Comparison of ENCODE assay signal across 12 mouse cellular contexts in the genomic region with DNA sequence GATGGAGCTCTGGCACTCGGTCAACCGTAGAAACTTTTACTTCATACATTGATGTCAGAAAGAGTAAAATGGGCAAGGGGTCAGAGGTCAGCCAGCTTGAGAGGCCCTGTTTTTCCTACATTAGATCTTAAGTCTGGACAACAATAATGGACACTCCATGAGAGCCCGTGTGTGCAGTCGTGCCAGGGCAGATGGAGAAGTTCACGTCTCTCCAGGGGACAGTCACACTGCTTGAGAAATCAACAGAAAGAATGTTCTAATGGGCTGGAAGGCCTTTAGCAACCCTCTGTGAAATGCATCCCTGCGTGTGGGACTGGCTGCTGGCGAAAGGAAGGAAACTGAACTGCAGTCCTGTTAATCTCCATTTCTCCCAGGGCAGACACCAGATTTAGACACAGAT.
"Had no signal": no experiment of that assay in that cellular context is flagged by ENCODE, and none has a peak within 500 bp of the region (broad histone marks: within the 10 kb centered on the region; RNA-seq: fewer than 3 reads in every experiment).

No protein-coding gene starts in this region.

- H3K36me3 ChIP-seq: intestine, embryonic 15.5 days; limb, embryonic 10.5 days; midbrain, embryonic 15.5 days; neural tube, embryonic 13.5 days had no signal

- H3K4me2 ChIP-seq: intestine, embryonic 15.5 days; liver, embryonic 11.5 days; midbrain, embryonic 11.5 days; midbrain, embryonic 15.5 days; neural tube, embryonic 13.5 days had no signal

- H3K27ac ChIP-seq: intestine, embryonic 15.5 days; limb, embryonic 10.5 days; midbrain, embryonic 15.5 days; neural tube, embryonic 13.5 days had no signal

- ATAC-seq: intestine, embryonic 15.5 days; midbrain, embryonic 15.5 days had no signal

- H3K4me1 ChIP-seq: intestine, embryonic 15.5 days; midbrain, embryonic 15.5 days; neural tube, embryonic 13.5 days had no signal

- H3K9ac ChIP-seq: intestine, embryonic 15.5 days; midbrain, embryonic 15.5 days; neural tube, embryonic 13.5 days had no signal

- H3K4me3 ChIP-seq: intestine, embryonic 15.5 days; limb, embryonic 10.5 days; midbrain, embryonic 15.5 days; neural tube, embryonic 13.5 days had no signal

- H3K27me3 ChIP-seq: intestine, embryonic 15.5 days; midbrain, embryonic 15.5 days; neural tube, embryonic 13.5 days had no signal

- H3K9me3 ChIP-seq: intestine, embryonic 15.5 days; limb, embryonic 10.5 days; midbrain, embryonic 15.5 days; neural tube, embryonic 13.5 days had no signal

- DNase-seq: kidney, adult 18-20 months; kidney, postnatal 14 days; right cerebral cortex, postnatal 4 days; spleen, adult 18-20 months; thymus, adult 18-20 months; thymus, postnatal 14 days had no signal
